Mouse (Mus musculus) forebrain, embryonic 12.5 days (tissue): ENCODE results near the gene Pcsk6. TPM values are rescaled to one million over a fixed set of nuclear protein-coding genes. Genes with fewer than 3 reads are reported as not detected.

Experiments used
- ATAC-seq: fragments of 200-750 bp; cut with Nextera tagmentation; 2 replicates; pipeline ENCODE4 v1.8.0; 2017; ENCODE audit warnings: moderate TSS enrichment; ENCODE audit not compliant: low FRiP score
- H3K27ac ChIP-seq: fragments of 300-500 bp; sonication (generic); 2 replicates; pipeline ENCODE4 v1.5.1; 2016; ENCODE audit warnings: mild to moderate bottlenecking
- H3K27me3 ChIP-seq: fragments of 300-500 bp; sonication (generic); 2 replicates; pipeline ENCODE4 v1.6.1; 2016; ENCODE audit warnings: mild to moderate bottlenecking
- H3K36me3 ChIP-seq: fragments of 300-500 bp; sonication (generic); replicated peaks from 2 replicates; pipeline ENCODE4 v1.6.1; 2016; ENCODE audit warnings: mild to moderate bottlenecking
- H3K4me1 ChIP-seq: fragments of 300-500 bp; sonication (generic); 2 replicates; pipeline ENCODE4 v1.6.1; 2016
- H3K4me2 ChIP-seq: fragments of 300-500 bp; sonication (generic); 2 replicates; pipeline ENCODE4 v1.6.1; 2016; ENCODE audit warnings: mild to moderate bottlenecking, moderate library complexity
- H3K4me3 ChIP-seq: fragments of 300-500 bp; sonication (generic); replicated peaks from 2 replicates; pipeline ENCODE4 v1.5.1; 2016; ENCODE audit warnings: mild to moderate bottlenecking
- H3K9ac ChIP-seq: fragments of 300-500 bp; sonication (generic); 2 replicates; pipeline ENCODE4 v1.6.1; 2016; ENCODE audit warnings: mild to moderate bottlenecking
- H3K9me3 ChIP-seq: fragments of 300-500 bp; sonication (generic); 2 replicates; pipeline ENCODE4 v1.6.1; 2016
- WGBS: fragments of 180-500 bp; shearing (Covaris S2); methylation state at CpG from one replicate; pipeline ENCODE4 v1.1.7; 2016; 5-methylcytosine and 5-hydroxymethylcytosine counted together
- polyA plus RNA-seq: library from polyadenylated mRNA; unstranded; fragments of >200 nt; fragmentation: Nextera tagmentation; extraction: Ambion mirVana; gene quantifications from 2 replicates; pipeline ENCODE4 v1.2.1, GENCODE M21; 2016

The Pcsk6 gene
- polyA plus RNA-seq, 1 experiment from 2014 or later: 2.5 TPM

DNA sequence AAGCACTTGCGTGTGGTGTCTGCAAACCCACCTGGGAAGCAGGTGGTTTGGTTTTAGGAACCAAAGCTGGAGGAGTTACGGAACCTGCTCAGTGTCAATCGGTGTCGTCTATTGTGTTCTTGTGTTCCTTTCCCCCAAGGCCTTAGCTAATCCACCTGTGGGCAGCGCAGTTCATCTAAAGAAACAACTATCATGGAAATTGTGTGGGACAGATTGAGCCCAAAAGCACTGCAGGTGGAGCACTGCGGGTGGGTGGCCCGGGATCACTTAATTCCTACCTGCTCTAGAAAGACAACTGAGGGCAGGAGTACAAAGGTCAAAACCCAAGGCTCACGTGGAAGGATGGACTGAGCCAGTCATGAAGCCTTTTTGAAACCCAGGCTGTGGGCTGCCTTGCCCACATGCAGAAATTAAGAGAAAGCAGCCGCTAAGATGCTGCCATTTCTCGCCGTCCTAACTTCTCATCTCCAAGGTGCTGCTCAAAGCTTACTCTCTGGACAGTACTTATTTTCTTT, 229.2 kb downstream of the Pcsk6 start:
- H3K9me3 ChIP-seq: no peaks in the 10 kb centered on the region
- peaks cover 59% of the 10 kb centered on the region for H3K36me3 ChIP-seq
- no peak for ATAC-seq
- 76% methylated on average over 11 of the region's 11 CpGs for WGBS
- no peaks in the 10 kb centered on the region for H3K27me3 ChIP-seq
- H3K4me1 ChIP-seq: no peaks in the 10 kb centered on the region
- H3K4me3 ChIP-seq: no peak overlapping the region
- H3K9ac ChIP-seq: no peak overlapping the region
- H3K4me2 ChIP-seq: no peak overlapping the region
- H3K27ac ChIP-seq: no peak overlapping the region

GRCm38 (mm10) chr7:66091553-66091952, 230.0 kb downstream of the Pcsk6 start:
- H3K4me3 ChIP-seq: no peak overlapping the region
- H3K4me2 ChIP-seq: no peak overlapping the region
- H3K9me3 ChIP-seq: no peaks in the 10 kb centered on the region
- H3K9ac ChIP-seq: no peak overlapping the region
- no peaks in the 10 kb centered on the region for H3K27me3 ChIP-seq
- no peak for ATAC-seq
- peaks cover 51% of the 10 kb centered on the region for H3K36me3 ChIP-seq
- H3K27ac ChIP-seq: no peak overlapping the region
- 93% methylated on average over 7 of the region's 7 CpGs for whole genome bisulfite sequencing
- no peaks in the 10 kb centered on the region for H3K4me1 ChIP-seq

GRCm38 (mm10) chr7:66092656-66093055, 231.1 kb downstream of the Pcsk6 start:
- no peaks in the 10 kb centered on the region for H3K4me1 ChIP-seq
- no peak overlapping the region for H3K4me3 ChIP-seq
- H3K4me2 ChIP-seq: no peak overlapping the region
- no peak overlapping the region for H3K27ac ChIP-seq
- H3K36me3 ChIP-seq: peaks cover 39% of the 10 kb centered on the region
- 90% methylated on average over 8 of the region's 8 CpGs for WGBS
- no peak for ATAC-seq
- H3K27me3 ChIP-seq: no peaks in the 10 kb centered on the region
- no peak overlapping the region for H3K9ac ChIP-seq
- H3K9me3 ChIP-seq: no peaks in the 10 kb centered on the region

- Histone ChIP-seq H3K9me3 (no peaks in the 10 kb centered on the region), H3K9ac (no peak overlapping the region), H3K4me2 (no peak overlapping the region), H3K4me3 (no peak overlapping the region), H3K27me3 (no peaks in the 10 kb centered on the region), H3K36me3 (peaks cover 26% of the 10 kb centered on the region), H3K4me1 (no peaks in the 10 kb centered on the region), H3K27ac (no peak overlapping the region)
- ATAC-seq: no peak
- WGBS: 74% methylated on average over 5 of the region's 5 CpGs
Measured at GRCm38 (mm10) chr7:66094141-66094540, 232.6 kb downstream of the Pcsk6 start.

- no peaks in the 10 kb centered on the region for H3K9me3 ChIP-seq
- H3K27me3 ChIP-seq: peaks cover 11% of the 10 kb centered on the region; the same call in 1 of the 2 replicates
- WGBS: 83% methylated on average over 7 of the region's 7 CpGs
Measured at GRCm38 (mm10) chr7:66098803-66099202, 237.3 kb downstream of the Pcsk6 start.

More at GRCm38 (mm10) chr7:66098803-66099202, 237.3 kb downstream of the Pcsk6 start:
- H3K27ac ChIP-seq: no peak overlapping the region
- no peak overlapping the region for H3K4me2 ChIP-seq
- no peak for ATAC-seq
- no peaks in the 10 kb centered on the region for H3K4me1 ChIP-seq
- no peak overlapping the region for H3K4me3 ChIP-seq
- no peaks in the 10 kb centered on the region for H3K36me3 ChIP-seq
- H3K9ac ChIP-seq: no peak overlapping the region

Other genes with a start within 250 kb of the Pcsk6 start
- gene Tarsl2, start 216.8 kb upstream of the Pcsk6 start, polyA plus RNA-seq: 14.4 TPM in 2 replicates
- gene Tm2d3, start 170.6 kb upstream of the Pcsk6 start, polyA plus RNA-seq: 58.8 and 60.9 TPM in 2 replicates
- not detected in 2 replicates for gene Gm45213, start 181.9 kb downstream of the Pcsk6 start, polyA plus RNA-seq
- gene Snrpa1, start 197.3 kb downstream of the Pcsk6 start, polyA plus RNA-seq: 227 and 231 TPM in 2 replicates
- gene Selenos, start 217.9 kb downstream of the Pcsk6 start, polyA plus RNA-seq: 63.7 and 64.3 TPM in 2 replicates
- gene Chsy1, start 247.8 kb downstream of the Pcsk6 start, polyA plus RNA-seq: 13.3 and 15.9 TPM in 2 replicates